Mouse (Mus musculus) cerebellum, postnatal 25 days (tissue): ENCODE data around the gene Aldoart2.
"Not testable (repeated sequence)": the region's sequence is repeated elsewhere in the genome, so short reads cannot be mapped to it uniquely, and the experiment has no call there.

ENCODE experiments used
- DNase-seq, 2 experiments: peaks; one replicate each; pipeline ENCODE4 v3.0.0; 2021; ENCODE audit warnings: mixed read lengths in 2 of 2

Gene Aldoart2

GRCm38 (mm10) chr12:55573794-55574193, 8.8 kb downstream of the Aldoart2 start:
- DNase-seq, result peak in 1 of 2 experiments; percentile 27

DNA sequence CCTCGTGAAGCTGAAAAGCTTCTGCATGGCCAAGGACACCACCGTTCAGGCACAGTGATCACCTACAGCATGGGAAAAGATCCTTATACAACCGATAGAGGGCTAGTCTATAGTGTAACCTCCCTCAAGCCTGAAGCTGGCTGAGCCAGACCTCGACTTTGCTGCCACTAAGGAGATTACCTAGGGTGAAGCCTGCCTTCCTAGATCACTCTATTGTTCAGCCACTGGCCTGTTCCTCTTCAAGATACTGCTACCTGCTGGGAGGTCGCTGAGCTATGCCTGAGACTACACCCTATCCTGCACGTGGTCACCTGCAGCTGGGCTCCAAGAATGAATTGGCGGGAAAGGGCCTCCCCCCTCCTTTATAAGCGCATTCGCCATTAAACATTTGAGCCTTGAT, 21.9 kb downstream of the Aldoart2 start:
- DNase-seq, result not testable (repeated sequence)

GRCm38 (mm10) chr12:55598537-55598886, 33.5 kb downstream of the Aldoart2 start:
- DNase-seq, result no peak

- peak; percentile 22 to 37 for DNase-seq
Observed at GRCm38 (mm10) chr12:55598887-55599561, 34.0 kb downstream of the Aldoart2 start, which contains the start of gene Insm2. Insm2 (plus strand) TSS chr12:55599427.

- DNase-seq, result peak; percentile 30 to 40
Observed at GRCm38 (mm10) chr12:55599639-55600502, 34.8 kb downstream of the Aldoart2 start.

- DNase-seq, result peak in 1 of 2 experiments; percentile 24
Observed at GRCm38 (mm10) chr12:55600503-55600994, 35.5 kb downstream of the Aldoart2 start.

GRCm38 (mm10) chr12:55604411-55604810, 39.4 kb downstream of the Aldoart2 start:
- no peak for DNase-seq

- DNase-seq, result no peak
Observed at GRCm38 (mm10) chr12:55607902-55608301, 42.9 kb downstream of the Aldoart2 start.

GRCm38 (mm10) chr12:55610812-55611211, 45.8 kb downstream of the Aldoart2 start:
- DNase-seq, result no peak
